In the genomic region with DNA sequence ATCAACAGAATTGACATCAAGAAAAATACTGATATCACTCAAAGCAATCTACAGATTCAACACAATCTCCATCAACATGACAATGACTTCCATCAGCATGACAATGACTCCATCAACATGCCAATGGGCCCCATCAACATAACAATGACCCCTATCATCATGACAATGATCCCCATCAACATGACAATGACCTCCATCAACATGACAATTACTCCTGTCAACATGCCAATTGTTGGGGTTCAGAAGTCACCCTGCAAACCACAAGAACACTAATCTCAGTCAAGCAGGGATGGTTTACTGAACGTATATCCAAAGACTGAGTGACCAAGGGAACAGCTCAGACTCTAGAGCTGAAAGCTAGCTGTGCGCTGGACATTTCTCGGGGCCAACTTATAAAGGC, we compare ENCODE assay signal across 22 mouse cellular contexts.
"Had no signal": no experiment of that assay in that cellular context is flagged by ENCODE, and none has a peak within 500 bp of the region (broad histone marks: within the 10 kb centered on the region; RNA-seq: fewer than 3 reads in every experiment).

No protein-coding gene starts in this region.

- H3K4me2 ChIP-seq: kidney, embryonic 15.5 days; limb, embryonic 13.5 days; liver, embryonic 12.5 days; liver, embryonic 15.5 days; lung, embryonic 15.5 days; midbrain, embryonic 12.5 days; midbrain, embryonic 15.5 days; neural tube, embryonic 13.5 days had no signal

- DNase-seq: kidney, adult 11 months; kidney, adult 8-10 months; kidney, postnatal 14 days; kidney, postnatal 4 days; liver; lung, adult 18-20 months; lung, postnatal 14 days; lung, postnatal 4 days; retina, postnatal 1 day; right cerebral cortex, postnatal 25 days; thymus, adult 18-20 months; thymus, postnatal 36 days had no signal

- H3K27me3 ChIP-seq: kidney, embryonic 15.5 days; limb, embryonic 13.5 days; liver, embryonic 12.5 days; liver, embryonic 15.5 days; lung, embryonic 15.5 days; midbrain, embryonic 15.5 days; neural tube, embryonic 13.5 days had no signal

- H3K9me3 ChIP-seq: kidney, embryonic 15.5 days; limb, embryonic 10.5 days; limb, embryonic 13.5 days; liver, embryonic 12.5 days; liver, embryonic 15.5 days; lung, embryonic 15.5 days; midbrain, embryonic 12.5 days; midbrain, embryonic 15.5 days; neural tube, embryonic 13.5 days had no signal

- H3K27ac ChIP-seq: kidney, embryonic 15.5 days; limb, embryonic 10.5 days; limb, embryonic 13.5 days; liver, embryonic 12.5 days; liver, embryonic 15.5 days; lung, embryonic 15.5 days; midbrain, embryonic 12.5 days; midbrain, embryonic 15.5 days; neural tube, embryonic 13.5 days had no signal

- H3K4me3 ChIP-seq: kidney, embryonic 15.5 days; limb, embryonic 10.5 days; limb, embryonic 13.5 days; liver, embryonic 12.5 days; liver, embryonic 15.5 days; lung, embryonic 15.5 days; midbrain, embryonic 12.5 days; midbrain, embryonic 15.5 days; myocyte; neural tube, embryonic 13.5 days had no signal

- H3K36me3 ChIP-seq: kidney, embryonic 15.5 days; limb, embryonic 10.5 days; limb, embryonic 13.5 days; liver, embryonic 12.5 days; liver, embryonic 15.5 days; lung, embryonic 15.5 days; midbrain, embryonic 12.5 days; midbrain, embryonic 15.5 days; neural tube, embryonic 13.5 days had no signal

- H3K4me1 ChIP-seq: kidney, embryonic 15.5 days; midbrain, embryonic 12.5 days; midbrain, embryonic 15.5 days; neural tube, embryonic 13.5 days had no signal

- H3K9ac ChIP-seq: kidney, embryonic 15.5 days; limb, embryonic 13.5 days; liver, embryonic 12.5 days; liver, embryonic 15.5 days; lung, embryonic 15.5 days; midbrain, embryonic 12.5 days; midbrain, embryonic 15.5 days; neural tube, embryonic 13.5 days had no signal

- ATAC-seq: liver, embryonic 12.5 days; midbrain, embryonic 15.5 days had no signal
